Mouse (Mus musculus) frontal cortex, postnatal 14 days (tissue): ENCODE results near the gene Sgpl1.

ENCODE experiments used
- DNase-seq, 2 experiments: peaks; one replicate each; pipeline ENCODE4 v3.0.0; 2022; ENCODE audit warnings: low spot score in 2 of 2

The Sgpl1 gene

DNA sequence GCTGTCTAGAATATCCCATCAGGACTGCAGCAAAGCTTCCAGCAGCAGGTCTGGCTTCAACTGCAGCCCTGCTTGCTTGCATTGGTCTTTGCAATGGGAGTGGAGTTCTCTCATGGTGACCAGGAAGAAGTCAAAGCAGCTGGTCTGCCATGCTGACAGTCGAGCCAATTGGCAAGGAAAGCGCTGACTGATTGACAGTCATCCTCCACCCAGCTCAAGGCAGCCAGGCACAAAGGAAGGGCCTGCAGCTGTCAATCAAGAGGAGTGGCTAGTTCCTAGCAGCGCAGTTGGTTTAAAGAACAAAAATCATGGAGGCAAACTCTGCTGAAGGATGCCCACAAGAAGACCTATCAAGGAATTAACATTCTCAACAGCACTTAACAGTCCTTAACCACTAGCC is 61.0 kb downstream of the Sgpl1 start:
- no peak for DNase-seq

DNA sequence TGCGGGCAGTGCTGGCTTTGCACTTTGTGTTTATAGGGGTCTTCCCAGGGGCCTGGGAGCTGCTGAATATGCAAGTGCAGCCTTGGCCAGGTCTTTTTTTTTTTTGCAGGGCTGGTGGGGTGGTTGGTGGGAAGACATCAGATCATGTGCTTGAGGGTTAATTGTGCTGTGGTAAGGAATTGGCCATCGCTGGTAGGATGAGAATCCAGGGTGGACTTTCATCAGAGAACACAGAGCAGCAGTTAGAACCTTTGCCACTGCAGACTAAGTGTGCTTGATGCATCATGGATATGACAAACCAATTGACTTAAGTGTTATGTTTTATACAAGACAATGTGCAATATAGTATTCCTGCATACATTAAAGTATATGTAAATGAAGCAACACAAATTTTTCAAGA is 62.1 kb downstream of the Sgpl1 start:
- DNase-seq, result no peak

DNA sequence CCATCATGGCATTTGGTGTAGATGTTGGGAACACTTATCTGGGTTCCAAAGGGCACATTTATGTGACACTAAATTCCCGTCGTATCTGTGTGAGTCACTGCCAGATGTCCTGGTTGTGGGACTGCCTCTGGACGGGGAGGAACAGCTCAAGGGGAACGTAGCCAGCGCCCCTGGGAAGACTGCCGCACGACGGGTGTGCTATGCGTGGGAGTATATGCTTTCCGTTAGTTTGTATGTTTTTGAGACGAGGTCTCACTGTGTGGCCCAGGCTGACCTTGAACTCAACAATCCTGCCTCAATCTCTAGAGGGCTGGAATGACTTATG is 66.6 kb downstream of the Sgpl1 start:
- DNase-seq, result no peak

DNA sequence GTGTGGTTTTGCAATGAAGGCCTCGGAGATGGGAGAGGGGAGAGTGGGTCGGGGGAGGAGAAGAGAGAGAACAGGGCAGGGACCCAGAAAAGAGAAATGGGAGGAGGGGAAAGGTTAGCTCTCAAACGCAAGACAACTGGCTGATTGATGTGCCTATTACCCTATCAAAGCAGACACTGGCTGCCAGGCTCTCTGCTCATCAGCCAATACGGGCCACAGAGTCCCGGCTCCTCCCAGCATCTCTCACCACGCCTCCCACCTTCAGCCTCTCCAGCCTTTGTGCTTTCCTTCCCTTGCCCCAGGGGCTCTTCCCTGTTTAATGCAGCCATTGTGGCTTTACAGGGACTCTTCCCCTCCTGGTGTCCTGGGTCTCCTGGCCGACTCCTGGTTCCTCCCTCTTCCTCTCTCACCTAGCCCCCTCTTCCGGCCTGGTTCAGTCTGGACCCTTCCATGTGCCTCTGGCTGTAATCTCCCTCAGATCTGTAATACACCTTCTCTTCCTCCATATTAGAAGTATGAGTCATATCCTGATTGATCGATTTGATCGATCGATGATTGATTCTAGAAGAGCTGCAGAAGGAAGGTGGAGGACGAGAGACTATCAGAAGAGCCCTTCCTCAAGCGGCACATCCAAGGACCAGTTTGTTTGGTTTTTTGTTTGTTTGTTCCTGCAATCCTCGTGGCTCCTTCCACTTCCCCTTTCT is 67.1 kb downstream of the Sgpl1 start:
- peak; percentile 36 to 58 for DNase-seq

DNA sequence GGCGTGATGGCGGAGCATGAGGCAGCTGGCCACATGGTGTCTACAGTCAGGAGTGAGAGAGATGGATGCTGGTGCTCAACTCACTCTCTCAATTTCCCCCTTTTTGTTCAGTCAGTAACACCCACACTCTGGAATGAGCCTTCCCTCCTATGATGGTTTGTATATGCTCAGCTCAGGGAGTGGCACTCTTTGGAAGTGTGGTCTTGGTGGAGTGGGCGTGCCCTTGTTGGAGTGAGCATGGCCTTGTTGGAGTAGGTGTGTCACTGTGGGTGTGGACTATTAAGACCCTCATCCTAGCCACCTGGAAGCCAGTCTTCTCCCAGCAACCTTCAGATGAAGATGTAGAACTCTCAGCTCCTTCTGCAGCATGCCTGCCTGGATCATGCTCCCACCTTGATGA is 71.9 kb downstream of the Sgpl1 start:
- DNase-seq, result no peak

DNA sequence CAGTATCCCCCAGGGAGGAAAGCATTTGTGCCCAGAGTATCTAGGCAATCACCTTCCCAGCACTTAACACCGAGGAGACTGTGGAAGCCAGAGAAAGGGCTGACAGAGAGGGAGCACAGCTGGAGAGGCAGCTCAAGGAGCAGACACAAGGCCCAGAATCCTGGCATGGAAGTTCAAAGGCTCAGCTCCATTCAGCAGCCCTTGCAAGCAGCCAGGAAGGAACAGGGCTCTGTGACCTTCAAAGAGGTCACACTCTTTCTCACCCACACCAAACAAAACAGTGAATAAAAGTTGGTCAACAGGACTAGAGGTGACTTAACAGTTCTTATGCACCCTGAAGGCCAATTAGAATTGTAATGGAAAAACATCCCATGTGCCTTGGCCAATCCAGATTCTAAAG is 72.9 kb downstream of the Sgpl1 start:
- no peak for DNase-seq

DNA sequence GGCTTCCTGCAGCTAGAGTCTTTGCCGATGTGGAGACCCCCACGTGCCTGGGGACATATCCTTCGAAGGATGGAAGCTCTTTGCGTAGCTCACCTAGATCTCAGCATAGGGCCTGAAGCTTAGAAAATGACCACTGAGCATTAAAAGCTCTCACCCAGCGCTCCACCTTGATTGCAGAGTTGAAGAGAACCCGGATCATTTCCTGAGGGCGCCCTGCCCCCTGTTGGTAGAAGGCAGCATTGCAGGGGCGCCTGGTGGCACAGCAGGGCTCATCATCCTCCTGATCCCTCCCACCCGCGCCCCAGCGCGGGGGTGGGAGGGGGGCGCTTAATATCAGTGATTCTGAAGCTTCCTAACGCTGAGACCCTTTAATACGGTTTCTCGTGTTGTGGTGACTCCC is 75.2 kb downstream of the Sgpl1 start:
- DNase-seq, result peak in 1 of 2 experiments; percentile 52

DNA sequence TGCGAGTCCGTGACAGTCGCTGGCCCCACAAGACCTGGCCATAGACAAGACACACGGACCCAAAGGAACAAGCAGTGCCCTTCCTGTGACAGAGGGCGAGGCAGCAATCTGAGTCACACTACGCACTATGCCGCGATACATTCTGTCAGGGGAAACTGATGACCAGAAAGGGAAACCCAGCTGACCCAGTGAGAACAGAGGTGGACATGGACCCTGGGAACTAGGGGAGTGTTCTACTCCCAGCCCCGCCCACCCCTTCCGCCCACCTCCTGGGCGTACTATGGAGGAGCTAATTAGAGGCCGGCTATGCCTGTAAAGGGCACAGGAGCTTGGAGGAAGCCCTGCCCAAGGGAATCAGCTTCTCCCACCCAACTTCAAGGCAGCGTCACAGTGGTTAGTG is 78.3 kb downstream of the Sgpl1 start:
- no peak for DNase-seq

DNA sequence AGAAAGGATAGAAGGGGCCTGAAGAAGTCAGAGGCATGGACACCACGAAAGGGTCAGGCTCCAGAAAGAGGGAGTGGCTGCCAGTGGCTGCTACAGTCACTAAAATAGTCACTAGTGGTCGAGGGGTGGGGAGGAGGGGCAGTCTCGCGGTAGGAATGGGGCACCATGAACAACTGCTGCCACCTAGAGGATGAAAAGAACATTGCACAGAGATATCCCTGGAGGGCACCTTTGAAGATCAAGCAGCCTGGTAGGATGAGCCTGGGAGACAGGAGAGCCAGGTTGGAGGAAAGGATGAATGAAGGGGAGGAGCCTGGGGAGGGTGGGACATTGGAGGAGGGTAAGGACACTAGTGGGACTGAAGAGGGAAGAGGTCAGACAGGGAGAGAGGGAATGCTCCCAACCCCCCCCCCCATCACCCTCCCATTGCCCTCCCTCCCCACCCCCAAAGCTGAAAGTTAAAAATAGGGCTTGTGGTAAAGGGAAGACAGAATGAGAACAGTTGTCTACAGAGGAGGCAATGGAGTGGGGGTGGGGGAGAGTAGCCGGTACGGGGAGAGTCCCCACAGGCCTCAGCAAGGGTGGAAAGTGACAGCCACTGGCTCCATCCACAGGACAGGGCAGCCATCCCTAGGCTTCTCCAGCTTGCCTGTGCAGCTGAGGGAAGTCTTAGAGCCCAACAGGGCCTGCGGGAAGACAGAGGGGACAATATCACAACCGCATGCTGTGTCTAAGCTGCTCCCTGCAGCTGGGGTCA is 78.9 kb downstream of the Sgpl1 start:
- peak; percentile 32 to 45 for DNase-seq

DNA sequence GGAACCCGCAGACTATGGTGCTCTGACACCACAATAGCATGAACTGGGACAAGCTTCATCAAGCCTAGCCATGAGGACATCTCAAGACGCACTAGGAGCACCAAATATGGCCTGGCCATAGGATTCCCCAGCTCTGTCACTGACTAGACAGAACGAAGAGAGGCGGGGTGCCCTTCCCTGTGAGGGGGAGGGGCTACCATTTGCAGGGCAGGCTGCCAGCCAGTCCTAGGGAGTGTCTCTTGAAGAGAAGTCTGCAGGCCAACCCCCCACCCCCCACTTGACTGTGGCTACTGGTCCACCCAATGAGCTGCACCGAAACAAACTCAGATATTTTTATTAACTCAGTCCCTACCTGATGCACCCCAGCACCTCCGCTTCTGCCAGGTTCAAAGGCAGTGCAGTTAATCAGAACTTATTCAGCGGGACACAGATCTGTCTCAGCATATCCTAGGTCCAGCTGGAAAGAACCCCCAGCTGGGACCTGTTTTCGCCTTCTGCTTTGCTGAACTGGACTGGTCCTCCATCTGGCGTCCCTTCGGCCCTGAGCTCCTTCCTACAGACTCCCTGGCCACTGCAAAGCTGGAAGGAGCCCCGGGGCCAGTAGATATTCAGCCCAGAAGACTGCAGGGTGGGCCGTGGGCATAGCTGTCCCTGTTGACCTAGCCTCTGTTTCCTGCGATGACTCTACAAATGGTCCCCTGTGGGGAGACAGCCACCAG is 82.1 kb downstream of the Sgpl1 start:
- no peak for DNase-seq

DNA sequence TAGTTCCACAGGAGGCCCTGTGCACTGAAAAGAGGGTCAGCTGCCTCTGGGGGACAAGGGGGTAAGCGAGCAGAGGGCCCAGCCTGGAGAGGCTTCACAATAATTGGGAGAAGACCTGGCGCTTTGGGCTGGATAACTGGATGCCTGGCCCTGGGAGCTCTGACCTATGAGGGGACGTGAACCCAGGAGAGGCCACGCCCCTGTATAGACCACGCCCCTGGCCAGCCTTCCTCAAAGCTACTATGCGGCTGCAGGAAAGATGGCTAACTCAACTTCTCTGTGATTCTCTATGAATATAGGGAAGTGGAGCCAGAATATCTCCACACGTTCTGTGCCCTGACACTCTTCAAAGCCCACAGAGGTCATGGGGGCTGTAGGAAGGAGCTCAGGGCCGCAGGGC is 82.9 kb downstream of the Sgpl1 start:
- DNase-seq, result no peak

DNA sequence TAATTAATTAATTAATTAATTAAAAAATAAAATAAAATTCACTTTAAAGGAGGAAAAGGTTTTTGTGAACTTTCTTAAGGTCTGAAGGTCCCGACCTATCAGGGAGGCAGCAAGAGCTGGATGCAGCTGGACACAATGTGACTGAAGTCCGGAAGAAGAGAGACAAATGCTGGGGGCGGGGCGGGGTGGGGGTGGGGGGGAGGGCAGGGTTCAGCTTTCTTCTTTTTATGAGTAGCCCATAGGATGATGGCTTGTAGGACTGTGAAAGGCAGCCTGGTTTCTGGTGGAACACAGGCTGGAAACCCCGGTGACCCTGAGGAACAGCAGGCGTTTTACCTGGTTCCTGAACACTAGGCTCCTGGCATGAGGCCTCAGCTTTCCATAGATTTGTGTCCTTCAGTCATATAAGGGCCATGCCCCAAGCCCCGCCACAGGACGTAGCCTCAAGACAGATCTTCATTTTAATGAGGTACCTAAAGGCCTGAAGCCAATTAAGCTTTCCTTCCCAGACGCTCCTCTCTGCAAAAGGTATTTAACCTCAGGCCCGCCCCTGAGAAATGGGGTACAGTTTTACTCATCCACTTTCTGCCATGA is 84.1 kb downstream of the Sgpl1 start:
- DNase-seq, result no peak

DNA sequence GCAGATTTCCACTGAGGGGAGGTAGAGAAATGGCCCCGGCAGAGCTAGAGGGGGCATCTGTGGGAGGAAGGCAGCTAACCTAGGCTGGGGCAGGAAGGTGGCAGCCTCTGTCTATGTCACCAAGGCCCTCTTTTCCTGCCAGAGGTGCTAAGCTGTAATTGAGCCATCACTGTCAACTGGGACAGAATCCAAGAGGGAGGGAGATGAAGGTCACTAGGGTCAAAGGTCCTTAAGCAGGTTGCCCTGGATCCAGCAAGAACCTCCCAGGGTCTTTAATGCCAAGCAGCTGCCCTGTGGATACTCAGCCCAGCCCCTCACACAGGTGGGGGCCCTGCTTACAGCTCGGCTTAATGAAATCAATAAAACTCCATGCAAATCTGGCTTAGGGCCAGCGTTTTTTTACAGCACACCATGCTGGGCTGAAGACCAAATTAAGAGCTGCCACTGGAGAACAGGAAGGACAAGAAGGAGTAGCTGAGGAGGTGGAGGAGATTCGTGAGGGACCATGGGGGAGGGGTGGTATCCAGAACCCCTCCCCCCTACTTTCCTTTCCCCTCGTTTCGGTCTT is 87.9 kb downstream of the Sgpl1 start:
- DNase-seq, result no peak

DNA sequence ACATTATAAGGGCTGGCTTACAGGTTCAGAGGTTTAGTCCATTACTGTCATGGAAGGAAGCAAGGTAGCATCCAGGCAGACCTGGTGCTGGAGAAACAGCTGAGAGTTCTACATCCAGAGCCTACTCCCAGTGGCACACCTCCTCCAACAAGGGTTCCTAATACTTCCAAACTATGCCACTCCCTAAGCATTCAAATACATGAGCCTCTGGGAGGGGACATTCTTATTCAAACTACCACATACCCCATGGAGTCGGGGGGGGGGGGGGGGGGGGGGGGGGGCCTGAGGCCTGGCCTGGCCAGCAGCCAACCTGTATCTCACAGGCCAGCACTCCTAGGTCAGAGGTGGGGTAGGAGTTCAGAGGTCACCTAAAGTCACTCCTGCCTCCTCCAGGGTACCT is 88.4 kb downstream of the Sgpl1 start:
- DNase-seq, result no peak

DNA sequence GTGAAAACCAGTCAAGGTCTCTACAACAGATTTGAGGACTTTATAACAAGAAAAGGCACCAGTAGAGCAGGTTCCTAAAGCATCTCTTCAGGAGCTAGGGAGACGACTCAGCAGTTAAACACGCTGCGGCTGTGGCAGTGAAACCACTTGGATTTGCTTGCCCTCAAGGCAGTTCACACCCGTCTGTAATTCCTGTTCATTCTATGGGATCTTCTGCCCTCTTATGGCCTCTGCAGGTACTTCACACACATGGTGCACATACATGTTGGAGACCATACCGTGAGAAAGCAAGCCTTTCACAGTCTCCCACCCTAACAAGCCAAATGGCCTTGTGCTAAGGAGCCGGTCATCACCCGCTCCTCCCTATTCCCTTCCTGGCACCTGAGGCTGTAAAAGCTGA is 90.8 kb downstream of the Sgpl1 start:
- no peak for DNase-seq

DNA sequence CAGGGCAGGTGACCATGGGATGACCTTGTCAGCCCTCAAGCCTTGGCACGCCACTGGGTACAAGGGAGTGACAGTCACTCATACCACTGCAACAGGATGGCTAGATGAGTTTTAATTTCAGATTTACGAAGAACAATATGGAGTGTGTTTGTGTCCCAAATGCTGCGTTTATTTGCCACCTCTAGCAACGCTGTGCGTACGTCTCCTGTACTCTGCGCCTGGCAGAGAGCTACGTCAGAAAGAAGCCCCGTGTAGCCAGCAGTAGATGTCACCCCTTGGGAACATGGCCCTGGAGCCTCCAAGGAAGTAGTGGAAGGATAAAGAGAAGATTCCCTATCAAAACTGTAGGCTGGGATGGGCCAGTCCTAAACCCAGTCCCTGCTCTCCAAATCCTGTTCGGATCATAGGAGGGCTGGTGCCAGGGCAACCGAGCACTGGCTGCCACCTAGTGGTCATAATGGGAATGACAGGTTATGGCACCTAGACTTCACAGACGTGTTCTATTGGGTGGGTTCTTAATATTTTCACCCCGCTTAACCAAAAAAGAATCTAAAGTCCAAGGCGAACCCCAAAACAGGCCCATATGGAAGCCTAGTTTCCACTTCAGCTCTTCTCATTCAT is 95.4 kb downstream of the Sgpl1 start:
- peak in 1 of 2 experiments; percentile 70 for DNase-seq
